Mouse (Mus musculus) lung, adult 2 months (tissue): ENCODE measurements around the gene Negr1.

Experiments used
- CTCF ChIP-seq: fragments of 200-500 bp; IDR thresholded peaks from 2 replicates; pipeline ENCODE4 v1.5.1; 2011; ENCODE audit warnings: mild to moderate bottlenecking, low read length, control low read depth; ENCODE audit not compliant: insufficient read depth
- POLR2A ChIP-seq: fragments of 200-500 bp; IDR thresholded peaks from 2 replicates; pipeline ENCODE4 v1.6.1; 2011; ENCODE audit warnings: low read depth, mild to moderate bottlenecking, control low read depth, low read length, borderline replicate concordance; ENCODE audit errors: extremely low read depth

- TF ChIP-seq POLR2A (no peak), CTCF (no peak)
Measured at GRCm38 (mm10) chr3:157255863-157256262, 694.3 kb downstream of the Negr1 start.
